Mouse (Mus musculus) small intestine, adult 10 weeks (tissue): ENCODE data around the gene Gm8159. TPM values are rescaled to one million over a fixed set of nuclear protein-coding genes. Genes with fewer than 3 reads are reported as not detected.

ENCODE experiments used
- polyA plus RNA-seq: library from polyadenylated mRNA; stranded (reverse); fragments of 350-450 nt; fragmentation: Illumina TruSeq; extraction: RNeasy Lipid Tissue Mini Kit (QIAGEN cat#74804); gene quantifications from one replicate; pipeline ENCODE4 v1.2.3, GENCODE M21; 2014; ENCODE audit warnings: low replicate concordance

Gm8159 gene
- polyA plus RNA-seq: not detected

GRCm38 (mm10) chr14:4632052-4632451 is at the start of gene Gm8159:
Gene Gm8159 (plus strand): TSS chr14:4632352.

GRCm38 (mm10) chr14:4663892-4664291 is 31.7 kb downstream of the Gm8159 start, which contains the start of gene Gm3239:
Gene Gm3239 (plus strand): TSS chr14:4664192.

Other genes starting within 250 kb of the Gm8159 start
- gene Gm3159, start 234.8 kb upstream of the Gm8159 start, polyA plus RNA-seq: not detected
- 0.26 TPM for gene Gm3164, start 216.9 kb upstream of the Gm8159 start, polyA plus RNA-seq
- gene Gm3173, start 201.4 kb upstream of the Gm8159 start, polyA plus RNA-seq: 2.0 TPM
- not detected for gene Gm3182, start 150.6 kb upstream of the Gm8159 start, polyA plus RNA-seq
- not detected for gene Gm3047, start 76.9 kb upstream of the Gm8159 start, polyA plus RNA-seq
- not detected for gene Gm3239, start 31.8 kb downstream of the Gm8159 start, polyA plus RNA-seq
- gene Gm7876, start 76.9 kb downstream of the Gm8159 start, polyA plus RNA-seq: not detected
- gene Gm3252, start 94.4 kb downstream of the Gm8159 start, polyA plus RNA-seq: not detected
- gene Gm9602, start 144.0 kb downstream of the Gm8159 start, polyA plus RNA-seq: not detected
- not detected for gene Gm3269, start 205.8 kb downstream of the Gm8159 start, polyA plus RNA-seq
- gene Gm3264, start 223.2 kb downstream of the Gm8159 start, polyA plus RNA-seq: 0.59 TPM